Mouse (Mus musculus): ENCODE measurements at regions not wholly inside any gene's neighbourhood (a gene's known extent, or its start where the extent isn't known, plus 50 kb on each side); places are given as distances from the start of the nearest gene placed in this dataset.

DNA sequence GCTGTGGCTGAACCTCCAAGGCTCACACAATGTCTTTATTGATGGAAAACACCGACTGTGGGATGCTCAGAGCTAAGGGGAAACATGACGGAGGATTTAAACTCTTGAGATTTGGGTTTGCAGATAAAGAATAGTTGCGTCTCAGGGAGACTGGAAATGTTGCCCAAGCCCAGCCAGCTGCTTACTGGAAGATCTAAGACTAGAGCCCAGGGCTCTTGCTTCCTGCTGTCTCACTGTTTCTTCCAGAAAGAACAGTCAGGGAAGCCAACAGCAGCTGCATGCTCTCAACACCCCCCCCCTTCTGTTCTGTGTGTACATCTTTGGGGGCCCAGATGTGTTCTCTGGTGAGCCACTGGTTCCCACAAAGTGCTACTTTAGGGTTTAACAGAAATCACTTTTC lies 333.0 kb downstream of the Mtx2 start:
- no peak overlapping the region for H3K4me3 ChIP-seq
- peaks cover 9% of the 10 kb centered on the region for H3K4me1 ChIP-seq
- no peak for DNase-seq (ENCODE audit: low spot score)
- H3K36me3 ChIP-seq: no peaks in the 10 kb centered on the region
- H3K27me3 ChIP-seq (ENCODE audit: insufficient read depth, poor library complexity, severe bottlenecking): 0 out of 2 replicates have a peak, but pooled peaks cover 13% of the 10 kb centered on the region
- no peak overlapping the region for H3K27ac ChIP-seq
- 48% methylated on average over 3 of the region's 3 CpGs for WGBS
- H3K9me3 ChIP-seq: no peaks in the 10 kb centered on the region

DNA sequence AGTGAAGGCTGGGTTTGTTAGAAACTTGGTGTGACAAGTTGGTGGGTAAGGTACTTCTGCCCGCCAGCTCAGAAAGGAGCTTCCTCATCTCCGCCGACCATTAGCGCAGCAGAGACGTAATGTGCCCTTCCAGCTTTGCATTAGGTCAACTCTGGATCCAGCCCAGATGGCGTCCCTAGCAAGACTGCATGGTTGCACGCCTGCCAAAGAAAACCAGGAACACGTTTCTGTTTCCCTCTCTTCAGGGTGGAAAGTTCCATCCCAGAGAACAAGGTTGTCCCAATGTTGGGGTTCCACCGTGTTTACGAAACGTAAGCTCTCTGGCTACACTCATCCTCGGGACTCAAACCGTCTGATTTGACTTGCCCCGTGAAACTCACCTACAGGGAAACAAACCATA lies 335.5 kb downstream of the Mtx2 start:
- 0 out of 2 replicates have a peak, but pooled peaks cover 7% of the 10 kb centered on the region for H3K27me3 ChIP-seq (ENCODE audit: insufficient read depth, poor library complexity, severe bottlenecking)
- 86% methylated on average over 14 of the region's 14 CpGs for WGBS
- no peaks in the 10 kb centered on the region for H3K4me1 ChIP-seq
- H3K27ac ChIP-seq: no peak overlapping the region
- no peaks in the 10 kb centered on the region for H3K9me3 ChIP-seq
- no peaks in the 10 kb centered on the region for H3K36me3 ChIP-seq
- DNase-seq (ENCODE audit: low spot score): no peak
- no peak overlapping the region for H3K4me3 ChIP-seq

DNA sequence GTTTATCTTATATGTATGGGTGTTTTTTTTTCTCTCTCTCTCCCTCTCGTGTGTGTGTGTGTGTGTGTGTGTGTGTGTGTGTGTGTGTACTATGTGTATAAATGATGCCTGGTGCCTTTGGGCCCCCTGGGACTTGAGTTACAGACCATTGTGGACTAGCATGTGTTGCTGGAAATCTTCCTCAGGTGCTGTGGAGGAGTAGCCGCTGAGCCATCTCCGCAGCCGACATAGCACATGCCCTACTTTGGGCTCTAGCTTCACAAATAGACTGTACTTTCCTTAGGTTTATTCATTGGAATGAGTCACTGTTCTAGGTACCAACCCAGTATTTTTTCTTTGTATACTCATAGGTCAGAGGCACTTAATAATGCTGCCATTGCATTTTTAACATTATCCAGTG lies 339.4 kb downstream of the Mtx2 start:
- WGBS: 74% methylated on average over 4 of the region's 4 CpGs

DNA sequence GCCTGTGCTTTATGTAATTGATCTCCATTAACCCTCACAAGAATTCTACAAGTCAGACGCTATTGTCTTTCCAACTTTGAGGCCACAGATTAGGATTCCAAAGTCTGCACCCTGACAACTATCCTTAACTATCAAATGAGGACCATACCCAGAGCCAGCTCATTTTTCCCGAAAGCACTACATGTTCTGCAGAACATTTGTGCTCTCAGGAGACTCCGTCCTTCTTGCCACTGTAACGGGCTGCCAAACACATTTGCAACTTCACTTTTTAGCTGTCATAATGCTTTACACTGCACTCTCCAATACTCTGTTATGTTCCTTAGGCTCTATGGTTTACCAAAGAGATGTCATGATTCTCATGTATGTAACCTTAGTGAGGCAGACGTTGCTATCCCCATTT lies 350.7 kb downstream of the Mtx2 start:
- Histone ChIP-seq H3K4me3 (no peak overlapping the region), H3K27me3 (ENCODE audit: insufficient read depth, poor library complexity, severe bottlenecking) (no peaks in the 10 kb centered on the region), H3K4me1 (no peaks in the 10 kb centered on the region), H3K9me3 (no peaks in the 10 kb centered on the region), H3K36me3 (no peaks in the 10 kb centered on the region), H3K27ac (no peak overlapping the region)
- DNase-seq (ENCODE audit: low spot score): no peak
- WGBS: 82% methylated on average over 5 of the region's 5 CpGs

More for the DNA sequence above, 339.4 kb downstream of the Mtx2 start:
- Histone ChIP-seq H3K9me3 (no peaks in the 10 kb centered on the region), H3K4me3 (no peak overlapping the region), H3K4me1 (no peaks in the 10 kb centered on the region), H3K36me3 (no peaks in the 10 kb centered on the region), H3K27ac (no peak overlapping the region), H3K27me3 (ENCODE audit: insufficient read depth, poor library complexity, severe bottlenecking) (0 out of 2 replicates have a peak, but pooled peaks cover under 1% of the 10 kb centered on the region)
- DNase-seq (ENCODE audit: low spot score): no peak

DNA sequence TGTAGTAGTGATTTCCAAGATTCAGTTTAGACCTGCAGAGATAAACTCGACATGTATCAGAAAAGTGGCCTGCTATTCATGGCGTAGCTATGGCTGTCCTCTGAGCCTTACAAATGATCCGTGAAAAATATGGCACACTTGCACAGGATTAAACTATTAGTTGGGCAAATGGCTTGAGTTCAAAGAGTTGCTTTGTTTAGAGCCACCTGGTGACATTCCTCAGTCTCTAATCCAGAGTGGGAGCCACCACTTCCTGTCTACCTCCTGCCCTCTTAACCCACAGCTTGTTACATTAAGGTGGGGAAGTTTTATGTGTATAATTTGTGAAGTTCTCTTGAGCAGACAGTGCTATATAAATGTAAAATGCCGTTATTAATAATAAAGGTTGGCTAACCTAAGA lies 357.7 kb downstream of the Mtx2 start:
- no peaks in the 10 kb centered on the region for H3K9me3 ChIP-seq
- no peak overlapping the region for H3K27ac ChIP-seq
- no peaks in the 10 kb centered on the region for H3K36me3 ChIP-seq
- 71% methylated on average over 4 of the region's 4 CpGs for WGBS
- H3K27me3 ChIP-seq (ENCODE audit: insufficient read depth, poor library complexity, severe bottlenecking): no peaks in the 10 kb centered on the region
- no peak overlapping the region for H3K4me3 ChIP-seq
- H3K4me1 ChIP-seq: no peaks in the 10 kb centered on the region
- DNase-seq (ENCODE audit: low spot score): no peak

DNA sequence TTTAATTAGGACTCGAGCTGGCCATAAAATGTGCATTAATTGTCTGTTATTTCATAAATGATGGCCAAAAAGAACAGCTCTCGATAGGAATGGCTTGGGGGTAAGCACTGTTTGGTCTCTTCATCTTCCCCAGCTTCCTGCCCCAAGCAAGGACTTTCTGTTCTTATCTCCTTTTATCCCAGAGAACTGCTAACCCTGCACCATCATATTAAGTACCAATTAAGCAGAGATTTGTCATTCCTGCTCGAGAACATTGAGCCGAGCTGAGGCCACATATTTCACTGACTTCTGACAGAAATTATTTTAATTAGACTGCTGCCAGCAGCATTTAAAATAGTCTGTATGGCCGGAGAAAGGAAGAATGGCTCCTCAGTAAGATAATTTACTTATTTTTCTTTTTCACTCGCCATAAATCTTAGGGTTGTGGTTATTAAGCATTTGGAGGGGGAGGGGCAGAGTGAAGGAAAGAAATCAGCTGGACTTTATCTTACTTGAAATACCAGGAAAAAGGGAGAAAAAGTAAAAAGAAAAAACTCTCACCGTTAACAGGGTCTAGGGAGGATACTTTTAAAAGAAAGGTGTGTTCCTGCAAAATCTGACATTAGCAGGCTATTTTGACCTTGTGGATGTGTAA lies 377.1 kb downstream of the Mtx2 start:
- 65% methylated on average over 7 of the region's 7 CpGs for WGBS
- H3K4me3 ChIP-seq: no peak overlapping the region
- H3K27ac ChIP-seq: no peak overlapping the region
- no peak for DNase-seq (ENCODE audit: low spot score)
- H3K36me3 ChIP-seq: no peaks in the 10 kb centered on the region
- H3K27me3 ChIP-seq (ENCODE audit: insufficient read depth, poor library complexity, severe bottlenecking): no peaks in the 10 kb centered on the region
- 0 out of 2 replicates have a peak, but pooled peaks cover 3% of the 10 kb centered on the region for H3K4me1 ChIP-seq
- H3K9me3 ChIP-seq: no peaks in the 10 kb centered on the region

DNA sequence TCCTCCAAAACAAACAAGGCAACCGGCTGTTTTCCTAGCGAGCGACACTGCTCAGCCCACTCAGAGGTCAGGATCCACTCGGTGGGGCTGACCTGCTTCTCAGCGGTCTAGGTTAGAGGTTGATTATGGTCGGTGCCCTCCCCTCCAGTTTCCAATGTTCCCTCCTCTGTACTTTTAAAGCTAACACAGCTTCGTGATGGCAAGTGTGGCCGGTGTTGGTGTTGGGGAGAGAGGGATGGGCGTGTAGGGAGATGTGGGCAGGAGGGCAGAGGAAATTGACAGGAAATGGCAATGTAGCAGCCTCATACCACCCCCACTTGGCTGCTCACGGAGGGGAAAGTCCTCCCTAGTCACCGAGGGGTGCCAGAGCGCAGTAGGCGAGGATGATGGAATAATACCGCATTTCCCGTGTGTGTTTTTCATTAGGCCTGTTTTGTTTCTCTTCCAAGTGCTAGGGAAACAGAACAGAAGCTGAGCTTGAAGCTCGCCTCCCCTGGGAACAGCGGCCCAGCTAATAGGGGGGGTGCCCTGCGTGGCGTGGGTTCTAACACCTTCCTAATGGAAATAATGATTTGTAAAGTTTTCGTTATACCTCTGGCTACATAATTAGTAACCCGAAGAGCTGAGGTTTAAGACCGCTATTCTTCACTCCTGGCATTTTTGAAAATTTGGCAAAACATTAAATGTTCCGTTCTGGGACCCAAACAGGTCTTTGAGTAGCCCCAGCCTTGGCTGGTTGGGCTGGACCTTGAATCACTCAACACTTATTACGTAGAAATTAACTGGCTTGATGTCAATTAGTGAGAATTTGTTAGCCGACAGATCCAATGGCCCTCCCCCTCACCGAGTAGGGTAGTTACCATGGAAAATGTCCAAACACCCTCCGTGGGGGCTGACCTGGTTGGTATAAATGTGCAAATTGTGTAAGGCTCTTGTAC lies 383.5 kb downstream of the Mtx2 start:
- Histone ChIP-seq H3K4me3 (no peak overlapping the region), H3K27me3 (ENCODE audit: insufficient read depth, poor library complexity, severe bottlenecking) (no peaks in the 10 kb centered on the region), H3K36me3 (no peaks in the 10 kb centered on the region), H3K4me1 (peaks cover 6% of the 10 kb centered on the region), H3K27ac (no peak overlapping the region), H3K9me3 (no peaks in the 10 kb centered on the region)
- DNase-seq (ENCODE audit: low spot score): no peak
- 73% methylated on average over 27 of the region's 27 CpGs for WGBS

DNA sequence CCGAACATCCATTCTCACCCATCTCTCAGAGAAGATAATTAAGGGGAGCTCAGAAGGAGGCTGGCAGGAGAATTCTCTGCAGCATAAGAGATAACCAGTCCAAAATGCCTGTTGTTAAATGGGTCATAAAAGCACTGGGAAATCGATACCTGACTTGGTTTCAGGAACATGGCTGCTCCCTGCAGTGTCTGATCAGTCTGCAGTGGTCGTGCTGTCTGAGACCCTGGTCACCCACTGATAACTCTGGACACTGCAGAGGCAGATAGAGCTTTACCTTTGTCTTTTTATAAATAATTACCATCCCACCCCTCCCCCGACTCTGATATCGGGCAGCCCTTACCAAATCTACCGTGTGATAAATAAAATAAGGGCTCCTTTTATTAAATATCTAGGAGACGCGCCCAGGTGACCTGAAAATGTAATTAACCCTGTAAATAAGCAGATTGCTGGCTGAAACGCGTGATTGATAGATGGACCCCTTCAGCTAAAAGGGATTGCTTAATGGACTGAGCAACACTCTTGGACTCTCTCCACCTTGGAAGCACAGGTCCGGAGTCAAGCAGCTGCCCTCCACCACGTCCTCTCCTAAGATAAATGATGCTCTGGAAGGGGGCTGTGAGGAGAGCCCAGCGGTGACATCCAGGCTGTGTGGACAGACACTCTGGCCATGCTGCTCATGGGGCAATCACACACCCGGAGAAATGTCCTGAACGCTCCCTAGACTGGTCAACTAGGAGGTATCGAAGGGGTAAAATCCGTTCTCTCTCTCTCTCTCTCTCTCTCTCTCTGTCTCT lies 384.4 kb downstream of the Mtx2 start:
- no peak for DNase-seq (ENCODE audit: low spot score)
- H3K36me3 ChIP-seq: no peaks in the 10 kb centered on the region
- H3K9me3 ChIP-seq: no peaks in the 10 kb centered on the region
- H3K4me1 ChIP-seq: peaks cover 6% of the 10 kb centered on the region
- WGBS: 77% methylated on average over 17 of the region's 17 CpGs
- no peak overlapping the region for H3K4me3 ChIP-seq
- no peaks in the 10 kb centered on the region for H3K27me3 ChIP-seq (ENCODE audit: insufficient read depth, poor library complexity, severe bottlenecking)
- H3K27ac ChIP-seq: no peak overlapping the region

DNA sequence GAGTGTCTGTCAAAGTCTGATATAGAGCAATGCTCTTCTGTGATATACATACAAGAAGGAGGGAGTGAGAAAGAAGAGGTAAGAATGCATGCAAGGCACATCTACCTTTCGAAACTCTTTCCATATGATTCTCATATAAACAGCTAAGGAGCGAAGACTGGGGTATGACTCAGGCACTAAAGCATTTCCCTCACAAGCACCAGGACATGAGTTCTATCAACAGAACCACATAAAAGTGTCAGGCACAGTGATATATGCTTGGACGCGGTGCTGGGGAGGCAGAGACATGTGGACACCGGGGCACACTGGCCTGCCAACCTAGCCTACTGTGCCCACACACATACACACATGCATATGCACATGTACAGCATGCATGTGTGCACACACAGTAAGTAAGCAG lies 391.3 kb downstream of the Mtx2 start:
- no peak for DNase-seq (ENCODE audit: low spot score)
- 88% methylated on average over 5 of the region's 5 CpGs for WGBS
- no peaks in the 10 kb centered on the region for H3K4me1 ChIP-seq
- no peaks in the 10 kb centered on the region for H3K27me3 ChIP-seq (ENCODE audit: insufficient read depth, poor library complexity, severe bottlenecking)
- H3K4me3 ChIP-seq: no peak overlapping the region
- H3K27ac ChIP-seq: no peak overlapping the region
- no peaks in the 10 kb centered on the region for H3K36me3 ChIP-seq
- H3K9me3 ChIP-seq: no peaks in the 10 kb centered on the region

DNA sequence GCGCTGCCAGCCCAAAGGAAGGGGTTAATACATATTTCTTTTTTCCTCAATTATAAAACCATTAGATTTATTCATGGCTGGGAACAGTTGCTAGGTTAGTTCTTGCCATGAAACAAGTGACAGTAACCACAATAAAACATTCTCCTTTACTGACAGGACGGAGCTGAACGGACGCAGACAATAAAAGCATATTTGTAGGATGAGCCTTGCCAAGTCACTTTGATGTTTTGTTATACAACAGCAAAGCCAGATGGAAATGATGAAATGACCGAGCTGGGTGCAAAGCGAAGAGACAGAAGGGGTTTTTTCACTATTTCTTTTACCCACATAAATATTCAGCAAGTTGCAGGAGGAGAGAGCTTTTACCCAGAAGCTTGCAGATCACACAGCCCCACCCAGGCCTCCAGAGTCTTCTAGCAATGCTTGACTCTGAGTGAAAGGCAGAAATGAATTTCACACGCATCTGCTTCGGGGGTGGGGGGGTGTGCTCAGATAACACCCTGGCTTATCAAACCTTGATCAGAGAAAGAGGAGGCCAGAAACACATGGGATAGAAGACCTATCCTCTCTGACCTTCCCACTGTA lies 395.3 kb downstream of the Mtx2 start:
- Histone ChIP-seq H3K27me3 (ENCODE audit: insufficient read depth, poor library complexity, severe bottlenecking) (no peaks in the 10 kb centered on the region), H3K4me3 (no peak overlapping the region), H3K4me1 (no peaks in the 10 kb centered on the region), H3K36me3 (no peaks in the 10 kb centered on the region), H3K9me3 (no peaks in the 10 kb centered on the region), H3K27ac (no peak overlapping the region)
- WGBS: 77% methylated on average over 8 of the region's 8 CpGs
- no peak for DNase-seq (ENCODE audit: low spot score)

DNA sequence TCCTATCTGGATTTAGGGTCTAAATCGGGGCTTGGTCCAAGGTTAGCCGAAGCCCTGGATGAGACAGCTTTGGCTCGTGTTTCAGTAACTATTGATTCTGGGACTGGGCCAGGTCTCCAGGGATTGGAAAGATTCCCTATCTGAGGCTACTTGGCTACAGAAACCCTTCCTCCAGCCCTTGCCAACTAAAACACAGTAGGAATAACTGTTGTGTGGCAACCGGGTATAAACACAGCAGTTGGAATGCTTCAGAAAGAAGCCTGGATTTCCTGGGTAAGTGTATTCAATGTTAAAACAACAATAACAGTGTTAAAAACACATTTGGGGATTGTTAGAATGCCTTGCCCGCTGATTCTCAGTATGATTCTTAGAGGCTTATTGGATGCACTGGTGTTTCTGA lies 398.8 kb downstream of the Mtx2 start:
- no peak overlapping the region for H3K4me3 ChIP-seq
- H3K9me3 ChIP-seq: no peaks in the 10 kb centered on the region
- no peaks in the 10 kb centered on the region for H3K27me3 ChIP-seq (ENCODE audit: insufficient read depth, poor library complexity, severe bottlenecking)
- no peaks in the 10 kb centered on the region for H3K36me3 ChIP-seq
- DNase-seq (ENCODE audit: low spot score): no peak
- H3K4me1 ChIP-seq: no peaks in the 10 kb centered on the region
- 63% methylated on average over 5 of the region's 5 CpGs for WGBS
- H3K27ac ChIP-seq: no peak overlapping the region

DNA sequence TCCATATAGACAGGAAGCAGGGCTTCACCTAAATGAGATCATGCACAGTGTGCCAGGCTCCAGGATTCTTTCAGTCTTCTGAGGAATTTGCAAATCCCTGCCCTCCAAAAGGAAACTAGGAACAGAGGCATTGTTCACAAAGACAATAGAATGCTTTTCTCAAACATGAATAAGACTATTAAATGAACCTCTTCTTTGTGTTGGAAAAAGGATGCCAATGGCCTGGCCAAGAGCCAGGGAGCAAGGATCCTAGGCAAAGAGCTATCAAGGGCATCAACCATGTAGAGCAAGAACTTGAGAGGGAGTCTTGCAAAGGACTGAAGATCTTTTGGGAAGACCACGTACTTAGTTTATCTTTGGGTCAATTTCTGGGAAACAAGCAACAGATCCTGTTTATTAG lies 415.4 kb downstream of the Mtx2 start:
- H3K9me3 ChIP-seq: no peaks in the 10 kb centered on the region

More for the DNA sequence above, 415.4 kb downstream of the Mtx2 start:
- DNase-seq (ENCODE audit: low spot score): no peak
- WGBS: 82% methylated on average over 1 of the region's 1 CpGs
- Histone ChIP-seq H3K27ac (no peak overlapping the region), H3K4me3 (no peak overlapping the region), H3K27me3 (ENCODE audit: insufficient read depth, poor library complexity, severe bottlenecking) (no peaks in the 10 kb centered on the region), H3K4me1 (peaks cover 3% of the 10 kb centered on the region), H3K36me3 (no peaks in the 10 kb centered on the region)
